Mouse (Mus musculus) hindlimb bud, embryonic 11.5 days (tissue): ENCODE measurements around the gene Tufm.

Source experiments
- DNase-seq: peaks from one replicate; pipeline ENCODE4 v3.0.0-alpha.2; 2012; ENCODE audit warnings: low read depth, low spot score; ENCODE audit errors: extremely low spot score

Tufm gene

DNA sequence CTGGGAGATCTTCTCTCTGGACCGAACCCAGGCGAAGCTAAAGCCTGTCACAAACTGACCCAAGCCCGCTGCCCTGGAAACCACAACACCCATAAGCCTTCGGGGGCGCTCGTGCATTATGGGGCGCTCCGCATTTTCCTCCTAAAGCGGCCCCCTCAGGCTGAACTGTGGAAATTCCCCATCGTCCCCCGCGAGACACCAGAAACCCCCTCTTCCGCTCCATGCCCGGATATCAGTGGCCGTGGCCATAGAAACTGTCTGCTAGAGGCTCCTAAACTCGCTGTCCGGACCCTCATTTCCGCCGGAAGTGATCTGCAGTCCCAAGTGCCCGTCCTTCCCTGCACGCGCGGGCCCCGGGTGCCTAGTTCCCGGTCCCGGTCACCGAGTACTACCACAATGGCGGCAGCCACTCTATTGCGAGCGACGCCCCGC is at the start of gene Tufm:
Gene Tufm (plus strand): TSS at position 310 of the 432 bp plus-strand sequence.
- DNase-seq: no peak

DNA sequence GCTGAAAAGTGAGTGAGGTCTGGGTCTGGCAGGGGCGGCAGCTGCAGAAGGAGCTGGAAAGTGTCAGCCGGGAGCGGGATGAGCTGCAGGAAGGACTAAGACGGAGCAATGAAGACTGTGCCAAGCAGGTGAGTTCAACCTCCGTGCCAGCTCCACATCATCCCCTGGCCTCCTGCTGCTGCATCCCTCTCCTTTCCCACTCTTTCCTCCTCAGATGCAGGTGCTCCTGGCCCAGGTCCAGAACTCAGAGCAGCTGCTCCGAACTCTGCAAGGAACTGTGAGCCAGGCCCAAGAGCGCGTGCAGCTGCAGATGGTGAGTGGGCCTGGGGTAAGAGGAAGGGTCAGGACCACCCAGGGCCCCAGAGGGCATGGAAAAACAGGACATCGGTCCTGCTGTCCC is 47.0 kb upstream of the Tufm start:
- no peak for DNase-seq

DNA sequence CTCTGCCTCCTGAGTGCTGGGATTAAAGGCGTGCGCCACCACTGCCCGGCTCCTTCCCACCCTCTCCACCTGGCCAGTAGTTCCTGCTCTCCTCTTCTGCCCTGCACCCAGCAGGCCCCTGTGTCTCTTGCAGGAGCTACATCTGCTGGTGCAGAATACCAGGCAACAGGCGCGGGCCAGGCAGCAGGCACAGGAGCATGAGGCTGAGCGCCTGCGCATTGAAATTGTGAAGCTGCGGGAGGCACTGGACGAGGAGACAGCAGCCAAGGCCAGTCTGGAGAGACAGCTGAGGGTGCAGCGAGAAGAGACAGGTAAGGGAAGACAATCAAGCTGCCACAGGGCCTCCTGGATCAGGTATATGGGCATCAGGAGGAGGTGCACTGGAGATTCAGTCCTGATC is 43.2 kb upstream of the Tufm start:
- no peak for DNase-seq

DNA sequence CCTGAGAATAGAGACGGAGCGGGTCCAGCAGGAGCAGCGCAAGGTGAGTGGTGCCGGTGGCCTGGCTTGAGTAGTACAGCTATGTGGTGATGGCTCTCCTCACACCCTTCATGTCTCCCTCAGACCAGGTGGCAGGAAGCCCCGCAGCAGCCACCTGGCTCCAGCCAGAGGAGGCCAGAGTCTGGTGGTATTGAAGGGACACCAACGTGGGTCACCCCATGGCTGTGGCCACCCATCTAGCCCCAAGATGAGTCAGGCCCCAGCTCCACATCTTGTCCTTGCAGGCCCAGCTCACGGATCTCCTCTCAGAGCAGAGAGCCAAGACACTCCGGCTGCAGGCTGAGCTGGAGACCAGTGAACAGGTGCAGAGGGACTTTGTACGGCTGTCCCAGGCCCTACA is 42.6 kb upstream of the Tufm start:
- DNase-seq: no peak

DNA sequence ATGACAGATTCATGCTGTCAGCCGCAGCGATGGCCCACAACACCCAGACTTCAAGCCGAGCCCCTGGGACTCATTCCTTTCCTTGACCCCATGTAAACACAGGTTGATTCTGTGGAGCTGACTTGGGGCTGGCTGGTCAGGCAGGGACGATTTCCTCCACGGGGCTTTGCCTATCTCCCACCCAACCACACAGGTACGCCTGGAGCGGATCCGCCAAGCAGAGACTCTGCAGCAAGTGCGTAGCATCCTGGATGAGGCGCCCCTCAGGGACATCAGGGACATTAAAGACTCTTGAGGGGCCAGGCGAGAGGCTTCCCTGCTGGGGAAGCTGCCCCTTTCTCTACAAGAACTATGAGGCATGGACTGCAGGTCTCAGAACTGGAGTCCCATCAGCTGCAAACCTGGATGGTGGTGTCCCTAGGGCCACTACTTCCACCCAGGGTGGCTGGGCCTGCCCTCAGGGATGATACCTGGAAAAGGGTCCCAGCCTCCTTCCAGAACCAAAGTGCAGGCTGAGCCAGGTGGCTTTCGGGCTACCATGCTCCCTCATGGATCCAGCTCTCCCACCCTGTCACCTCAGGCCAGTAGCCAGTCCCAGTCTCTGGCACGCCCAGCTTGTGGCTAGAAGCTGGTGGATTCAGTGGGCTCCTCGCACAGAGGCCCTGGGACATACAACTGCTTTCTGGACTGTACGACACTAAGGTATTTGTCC is 41.9 kb upstream of the Tufm start:
- no peak for DNase-seq

DNA sequence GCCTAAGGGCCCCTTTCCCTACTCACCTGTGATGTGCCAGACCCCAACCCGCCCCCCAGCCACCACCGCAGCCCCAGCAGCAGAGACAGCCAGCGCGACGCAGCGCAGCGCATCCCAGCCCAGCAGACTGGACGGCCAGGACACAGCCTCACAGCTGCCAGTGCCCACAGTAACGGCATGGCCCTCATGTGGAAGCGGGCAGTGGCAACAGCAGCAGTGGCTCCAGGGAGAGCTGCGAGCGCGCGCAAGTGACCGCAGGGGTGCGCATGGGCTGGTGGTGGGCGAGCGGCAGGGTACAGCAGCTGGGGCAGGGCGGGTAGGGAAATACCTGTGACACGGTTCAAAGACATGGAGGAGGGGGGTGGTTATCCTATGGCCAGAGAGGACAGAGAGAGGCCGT is 40.9 kb upstream of the Tufm start:
- DNase-seq: no peak

DNA sequence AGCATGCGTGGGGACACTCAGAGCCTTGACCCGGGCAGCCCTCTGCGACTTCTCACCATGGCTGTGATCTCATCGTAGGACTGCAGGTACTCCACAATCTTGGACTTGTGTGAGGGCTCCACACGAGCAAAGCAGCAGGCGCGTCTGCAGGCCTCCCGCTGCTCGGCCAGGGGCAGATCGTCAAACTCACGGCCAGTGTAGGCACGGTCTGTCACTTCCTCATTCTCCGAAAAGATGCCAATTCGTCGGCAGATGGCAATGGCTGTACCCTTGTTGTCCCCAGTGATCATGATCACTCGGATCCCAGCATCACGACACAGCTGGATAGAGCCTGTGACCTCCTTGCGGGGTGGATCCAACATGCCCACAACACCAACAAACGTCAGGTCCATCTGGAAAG is 38.7 kb upstream of the Tufm start:
- DNase-seq: no peak

DNA sequence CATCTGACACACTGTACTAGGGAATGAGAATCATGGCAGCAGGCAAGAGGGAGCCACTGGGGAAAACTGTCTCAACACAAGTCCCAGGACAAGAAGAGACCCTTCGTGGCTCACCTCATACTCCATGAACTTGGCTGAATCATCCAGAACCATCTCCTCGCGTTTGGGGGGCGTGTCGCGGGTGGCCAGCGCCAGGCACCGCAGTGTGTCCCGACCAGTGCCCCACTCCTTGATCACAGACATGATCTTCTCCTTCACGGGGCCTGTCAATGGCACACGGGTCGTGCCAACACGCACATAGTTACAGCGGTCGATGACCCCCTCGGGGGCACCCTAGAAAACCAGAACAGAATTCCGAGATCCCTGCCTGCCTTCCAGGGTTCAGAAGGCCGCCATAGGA is 37.2 kb upstream of the Tufm start:
- DNase-seq: no peak

DNA sequence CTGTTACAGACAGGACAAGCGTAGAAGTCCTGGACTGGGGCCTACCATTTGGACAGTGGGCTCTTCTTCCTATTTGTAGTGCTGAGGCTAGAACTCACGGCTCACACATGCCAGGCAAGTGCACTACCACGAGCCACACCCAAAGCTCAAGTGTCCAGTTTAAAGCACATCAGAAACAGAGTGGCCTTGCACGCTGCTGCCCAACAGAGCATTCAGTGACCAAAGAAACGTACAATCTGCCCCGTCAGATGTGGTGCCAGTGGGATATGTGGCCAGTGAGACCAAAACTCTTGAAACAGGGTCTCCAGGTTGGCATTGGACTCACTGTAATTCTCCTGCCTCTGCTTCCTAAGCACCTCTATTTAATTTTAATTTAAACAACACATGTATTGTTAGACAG is 36.5 kb upstream of the Tufm start:
- no peak for DNase-seq

DNA sequence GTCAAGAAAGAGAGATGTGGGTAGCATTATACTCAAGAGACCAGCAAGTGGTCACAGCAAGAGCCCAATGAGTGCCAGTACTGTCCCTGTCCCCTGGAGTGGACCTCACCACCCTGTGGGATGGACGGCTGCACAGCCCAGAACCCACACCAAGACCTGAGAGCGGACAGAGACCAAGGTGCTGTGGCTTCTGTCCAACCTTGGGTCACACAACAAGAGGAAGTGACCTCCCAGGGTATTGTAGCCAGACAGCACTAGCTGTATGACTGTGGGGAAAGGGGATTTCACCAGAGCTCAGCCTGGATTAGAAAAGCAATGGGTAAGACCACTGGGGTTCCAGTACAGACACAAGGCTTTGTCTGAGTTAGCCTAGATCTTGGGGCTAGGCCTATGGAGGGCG is 34.9 kb upstream of the Tufm start:
- no peak for DNase-seq

DNA sequence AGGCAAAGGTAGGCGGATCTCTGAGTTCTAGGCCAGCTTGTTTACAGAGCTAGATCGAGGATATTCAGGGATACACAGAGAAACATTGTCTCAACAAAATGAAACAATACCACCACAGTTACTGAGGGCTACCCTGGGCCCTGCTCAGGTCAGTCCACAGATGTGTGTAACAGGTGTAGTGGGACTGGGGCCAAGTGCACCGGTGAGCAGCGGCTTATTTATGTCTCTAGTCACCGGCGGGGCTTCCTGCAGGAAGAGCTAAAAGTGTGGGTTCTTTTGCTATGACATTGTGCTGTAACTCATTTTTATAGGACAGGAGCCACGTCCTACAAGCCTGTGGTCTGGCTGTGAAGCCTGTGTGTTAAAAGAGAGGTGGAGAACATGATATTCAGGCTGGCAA is 33.3 kb upstream of the Tufm start:
- DNase-seq: no peak

DNA sequence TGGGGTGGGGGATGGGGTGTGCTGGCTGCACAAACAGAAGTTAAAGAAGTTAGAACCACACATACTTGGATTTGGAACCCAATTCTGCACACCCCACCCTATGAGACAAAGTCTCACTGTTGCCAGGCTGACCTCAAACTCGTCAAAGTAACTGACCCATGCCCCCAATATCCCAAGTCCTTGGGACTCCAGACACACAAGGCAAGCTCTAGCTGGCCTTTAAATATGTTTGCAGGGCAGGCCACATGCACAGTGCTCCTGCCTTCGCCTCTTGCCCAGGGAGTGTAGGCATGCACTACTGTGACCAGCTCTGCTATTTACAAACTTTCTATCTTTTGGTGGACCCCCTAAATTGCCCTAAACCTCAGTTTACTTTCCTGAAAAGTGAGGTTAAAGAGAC is 31.9 kb upstream of the Tufm start:
- DNase-seq: no peak

DNA sequence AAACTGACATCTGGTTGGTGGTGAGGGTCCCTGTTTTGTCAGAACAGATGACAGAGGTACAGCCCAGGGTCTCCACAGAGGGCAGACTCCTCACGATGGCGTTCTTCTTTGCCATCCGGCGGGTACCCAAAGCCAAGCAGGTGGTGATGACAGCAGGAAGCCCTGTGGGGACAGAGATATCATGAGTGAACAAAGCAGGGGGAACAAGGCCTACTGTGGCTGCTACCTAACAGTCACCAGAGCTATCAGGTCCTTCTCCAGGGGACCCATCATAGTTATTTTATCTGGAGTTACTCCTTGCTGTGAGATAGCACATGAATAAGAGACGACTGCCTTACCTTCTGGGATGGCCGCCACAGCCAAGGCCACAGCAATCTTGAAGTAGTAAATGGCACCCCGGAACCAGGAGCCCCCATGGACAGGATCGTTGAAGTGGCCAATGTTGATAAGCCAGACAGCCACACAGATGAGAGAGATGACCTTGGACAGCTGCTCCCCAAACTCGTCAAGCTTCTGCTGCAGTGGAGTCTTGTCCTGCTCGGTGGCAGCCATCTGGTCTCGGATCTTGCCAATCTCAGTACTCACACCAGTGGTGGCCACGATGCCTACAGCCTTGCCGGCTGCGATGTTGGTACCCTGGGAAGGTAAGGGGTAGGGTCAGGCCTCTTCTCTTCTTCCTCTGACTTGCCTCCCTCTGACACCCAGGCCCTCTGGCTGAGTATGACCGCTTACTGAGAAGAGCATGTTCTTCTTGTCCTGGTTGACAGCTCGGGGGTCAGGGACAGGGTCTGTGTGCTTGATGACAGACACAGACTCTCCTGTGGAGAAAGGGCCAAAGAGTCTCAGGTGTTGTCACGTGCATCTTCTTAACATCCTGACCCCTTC is 30.5 kb upstream of the Tufm start:
- DNase-seq: no peak

DNA sequence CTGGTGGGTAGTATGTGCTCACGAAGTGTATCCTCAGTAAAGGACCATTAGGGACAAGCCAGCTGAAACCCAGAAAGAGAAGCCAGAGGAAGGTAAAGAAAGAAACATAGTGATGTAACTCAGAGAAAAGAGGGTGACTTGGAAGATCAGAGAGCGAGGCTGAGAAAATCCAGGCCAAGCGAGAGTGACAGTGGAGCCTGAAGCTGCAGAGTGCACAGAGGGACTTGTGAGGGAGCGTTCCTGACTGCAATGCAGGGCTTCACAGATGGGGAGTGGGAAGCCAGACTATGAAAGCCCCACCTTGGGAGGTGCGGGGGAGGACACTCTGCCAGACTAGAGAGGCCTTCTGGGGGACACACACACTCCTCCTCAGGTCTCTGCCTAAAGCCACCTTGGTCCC is 28.9 kb upstream of the Tufm start:
- no peak for DNase-seq

DNA sequence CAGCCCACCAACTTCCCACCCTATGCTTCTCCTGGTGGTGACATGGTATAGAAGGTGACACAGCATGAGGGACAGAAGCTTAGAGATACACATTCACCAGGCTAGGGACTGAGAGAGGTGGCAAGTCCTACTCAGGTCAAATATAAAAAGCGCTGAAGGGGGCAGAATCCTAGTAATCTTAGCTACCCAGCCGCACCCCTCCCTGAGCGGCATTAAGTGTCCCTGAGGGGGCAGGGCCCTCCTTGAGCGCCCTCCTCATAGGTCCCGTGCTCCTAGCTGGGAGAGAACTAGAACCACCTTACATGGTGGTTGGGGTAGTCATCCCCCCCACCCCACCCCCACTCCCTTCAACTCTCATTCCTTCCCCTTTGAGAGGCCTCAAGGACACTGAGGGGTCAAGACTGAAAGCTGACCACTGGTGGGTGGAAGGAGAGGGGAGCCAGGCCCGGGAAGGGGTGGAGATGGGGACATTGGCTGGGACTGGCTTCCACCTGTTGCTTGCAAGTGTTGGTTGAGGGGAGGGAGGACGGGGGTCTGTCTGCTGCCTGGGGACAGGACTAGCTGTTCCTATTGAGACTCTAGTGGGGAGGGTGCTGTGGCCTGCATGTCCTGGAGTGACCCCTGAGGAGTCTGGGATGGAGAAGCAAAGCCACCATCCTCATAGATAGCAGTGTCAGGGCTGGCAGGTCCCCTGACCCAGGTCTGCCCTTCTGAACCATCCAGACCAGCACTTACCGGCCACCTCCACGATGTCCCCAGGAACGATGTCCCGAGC is 28.1 kb upstream of the Tufm start:
- DNase-seq: no peak

DNA sequence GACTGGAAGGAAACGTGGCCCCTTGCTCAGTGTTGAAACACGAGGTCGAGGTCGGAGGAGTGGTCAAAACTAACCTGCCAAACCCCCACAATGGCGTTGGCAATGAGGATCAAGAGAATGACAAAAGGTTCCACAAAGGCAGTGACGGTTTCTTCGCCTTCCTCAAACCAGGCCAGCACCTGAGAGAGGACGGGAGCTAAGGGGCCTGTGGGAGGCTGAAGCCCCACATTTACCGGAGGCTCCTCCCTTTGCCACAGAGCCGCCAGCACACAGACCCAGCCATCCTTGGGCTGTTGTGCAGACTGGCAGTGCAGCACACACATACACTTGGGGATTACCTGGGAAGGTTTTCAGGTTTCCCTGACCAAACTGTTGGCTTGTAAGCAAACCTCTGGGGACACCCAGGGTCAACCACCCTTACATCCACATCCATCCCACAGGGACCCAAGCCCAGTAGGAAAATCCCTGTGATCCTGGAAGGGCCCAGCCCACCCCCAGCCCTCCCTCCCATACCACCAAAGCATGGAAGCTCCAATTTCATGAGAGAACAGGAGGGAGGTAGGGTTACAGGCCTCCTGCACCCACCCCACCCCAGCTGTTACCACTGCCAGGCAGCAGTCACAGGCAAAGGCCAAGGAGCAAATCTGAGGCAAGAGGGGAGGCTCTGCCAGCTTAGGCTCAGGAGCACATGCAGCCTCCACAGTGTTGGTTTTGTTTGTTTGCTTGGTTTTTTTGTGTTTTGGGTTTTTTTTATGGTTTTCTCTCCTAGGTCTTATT is 26.4 kb upstream of the Tufm start:
- no peak for DNase-seq

DNA sequence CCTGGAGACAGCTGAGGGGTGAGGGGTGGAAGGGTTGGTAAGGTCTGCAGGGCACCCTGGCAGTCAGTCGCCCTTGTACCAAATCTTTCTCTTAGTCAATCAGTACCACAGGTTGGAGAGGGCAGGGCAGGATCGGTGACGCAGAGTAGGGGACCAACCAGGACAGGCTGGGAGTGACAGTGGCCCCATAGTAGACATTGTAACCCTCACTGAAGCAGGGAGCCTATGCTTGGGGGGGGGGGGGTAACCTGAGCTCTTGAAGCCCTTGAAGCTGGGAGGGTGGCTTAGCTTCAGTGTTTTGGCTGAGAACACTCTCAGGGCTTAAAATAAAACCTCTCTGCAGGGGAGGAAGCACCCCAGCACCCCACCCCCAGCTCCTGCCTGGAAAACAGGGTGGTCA is 25.5 kb upstream of the Tufm start:
- DNase-seq: no peak

DNA sequence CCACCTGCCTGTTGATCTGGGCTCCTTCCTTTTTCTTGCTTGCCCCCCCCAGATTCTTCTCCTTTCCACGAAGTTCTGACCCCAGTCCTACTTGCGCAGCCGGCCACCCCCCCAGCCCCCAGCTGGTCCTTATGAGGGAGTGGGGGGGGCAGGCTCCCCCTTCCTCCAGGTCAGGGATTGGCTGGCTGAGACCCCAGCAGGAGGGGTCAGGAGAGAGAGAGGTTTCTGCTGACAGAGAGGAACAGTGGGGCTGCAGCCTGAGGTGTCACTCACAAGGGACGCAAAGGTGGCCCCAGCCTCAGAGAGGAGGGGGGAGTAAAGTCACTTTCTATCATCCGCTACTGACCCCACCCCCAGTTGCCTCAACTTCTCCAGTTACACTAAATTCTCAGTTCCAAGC is 24.2 kb upstream of the Tufm start, which contains the start of gene Atp2a1:
Gene Atp2a1 (minus strand): TSS at position 105 of the 400 bp plus-strand sequence.
- DNase-seq: no peak

DNA sequence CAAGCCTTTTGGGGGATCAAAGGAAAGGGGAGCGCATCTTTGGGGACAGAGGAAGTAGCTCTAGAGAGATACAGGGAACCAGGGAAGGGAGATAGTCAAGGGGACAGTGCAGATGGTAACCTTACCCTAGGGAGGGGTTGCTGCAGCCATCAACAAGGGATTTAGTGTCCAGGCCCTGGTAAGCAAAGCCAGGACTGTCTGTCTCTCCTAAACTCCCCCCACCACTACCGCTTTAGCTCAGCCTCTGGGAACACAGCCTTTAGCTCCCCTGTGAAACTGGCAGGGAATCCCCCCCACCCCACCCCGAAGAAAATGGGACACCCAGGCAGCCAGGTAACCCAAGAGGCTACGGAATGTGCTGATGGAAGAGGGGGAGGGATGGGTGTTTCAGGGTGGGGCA is 23.6 kb upstream of the Tufm start:
- no peak for DNase-seq

DNA sequence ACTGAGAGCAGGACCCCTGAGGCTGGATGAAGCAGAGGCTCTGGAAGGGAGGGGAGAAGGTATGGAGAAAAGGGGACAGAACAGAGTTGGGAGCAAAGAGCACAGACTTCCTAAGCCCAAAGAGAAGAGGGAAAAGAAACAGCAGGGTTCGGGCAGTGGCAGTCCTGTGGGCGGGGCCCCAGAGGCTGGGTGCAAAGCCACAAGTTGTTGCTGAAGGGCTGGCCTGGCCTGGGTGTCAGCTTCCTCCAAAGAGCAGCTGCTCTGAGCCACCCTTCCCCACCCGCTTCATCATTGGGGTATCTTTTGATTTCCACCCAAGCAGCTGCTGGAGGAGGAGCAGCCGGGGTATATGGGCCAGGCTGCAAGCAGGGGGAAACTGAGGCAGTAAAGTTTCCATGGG is 23.0 kb upstream of the Tufm start:
- DNase-seq: no peak

DNA sequence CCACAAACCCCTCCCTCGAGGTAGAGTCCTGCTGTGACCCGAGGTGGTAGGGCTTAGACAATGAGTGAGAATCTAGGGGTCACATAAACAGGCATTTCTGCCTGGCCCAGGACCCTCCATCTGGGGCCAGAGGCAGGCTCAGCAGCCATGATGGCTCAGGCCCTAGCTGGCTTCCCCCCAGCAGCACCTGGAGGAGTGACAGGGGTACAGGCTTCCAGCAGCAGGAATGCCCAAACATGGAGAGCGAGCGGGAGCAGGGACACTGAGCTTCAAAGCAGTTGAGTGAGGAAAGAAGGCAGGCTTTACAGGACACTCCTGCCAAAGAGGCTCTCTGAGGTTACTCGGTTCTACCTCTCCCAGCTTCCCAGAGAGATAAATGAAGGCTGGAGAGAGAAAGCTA is 22.3 kb upstream of the Tufm start:
- no peak for DNase-seq
